Mouse (Mus musculus): ENCODE results near the gene Eif4a3.

DNA sequence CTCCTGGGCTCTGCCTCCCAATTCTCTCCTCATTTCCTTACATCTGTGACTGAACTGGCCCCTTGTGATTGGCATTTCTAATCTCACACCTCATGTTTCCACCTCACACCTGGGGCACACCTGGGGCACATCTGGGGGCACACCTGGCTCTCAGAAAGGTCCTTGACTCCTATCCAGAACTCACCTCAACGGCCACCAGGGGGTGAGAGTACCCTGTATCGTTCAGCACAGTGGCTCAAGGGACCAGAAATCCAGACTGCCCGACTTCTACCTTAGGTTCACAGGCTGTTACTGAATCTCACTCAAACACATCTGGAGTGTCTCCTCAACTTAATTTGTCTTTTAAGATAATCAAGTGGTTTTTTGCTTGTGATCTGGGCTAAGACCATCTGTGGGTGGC, 32.1 kb upstream of the Eif4a3 start:
- TF ChIP-seq CTCF (IDR thresholded peaks at IDR 0.05; ENCODE audit: low read depth) (no peak), EP300 (IDR thresholded peaks at IDR 0.05; ENCODE audit: low read depth) (no peak)
